Mouse (Mus musculus) regulatory T cell (primary cell): Measurements from ENCODE around the gene Usp49.
"Not testable (repeated sequence)": the region's sequence is repeated elsewhere in the genome, so short reads cannot be mapped to it uniquely, and the experiment has no call there.

ENCODE experiments used
- in situ Hi-C: fragments of 300-600 bp; cut with MboI, MseI; formaldehyde crosslinking; loops from one replicate; pipeline ENCODE4 v1.15.1; 2025; ENCODE audit warnings: high pct_unique_total_duplicates

Usp49 gene

DNA sequence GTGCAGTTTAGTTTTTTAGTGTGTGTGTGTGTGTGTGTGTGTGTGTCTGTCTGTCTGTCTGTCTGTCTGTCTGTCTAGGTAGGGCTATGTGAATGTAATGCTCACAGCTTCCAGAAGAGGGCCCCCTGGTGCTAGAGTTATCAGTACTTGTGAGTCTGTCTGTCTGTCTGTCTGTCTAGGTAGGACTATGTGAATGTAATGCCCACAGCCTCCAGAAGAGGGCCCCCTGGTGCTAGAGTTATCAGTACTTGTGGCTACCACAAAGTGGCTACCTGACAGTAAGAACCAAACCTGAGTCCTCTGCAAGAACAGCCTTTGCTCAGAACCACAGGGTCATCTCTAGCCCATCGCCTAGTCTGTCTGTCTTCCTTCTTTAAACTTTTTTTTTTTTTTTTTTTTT lies 16.2 kb downstream of the Usp49 start:
- in situ Hi-C loops: no loop called here

DNA sequence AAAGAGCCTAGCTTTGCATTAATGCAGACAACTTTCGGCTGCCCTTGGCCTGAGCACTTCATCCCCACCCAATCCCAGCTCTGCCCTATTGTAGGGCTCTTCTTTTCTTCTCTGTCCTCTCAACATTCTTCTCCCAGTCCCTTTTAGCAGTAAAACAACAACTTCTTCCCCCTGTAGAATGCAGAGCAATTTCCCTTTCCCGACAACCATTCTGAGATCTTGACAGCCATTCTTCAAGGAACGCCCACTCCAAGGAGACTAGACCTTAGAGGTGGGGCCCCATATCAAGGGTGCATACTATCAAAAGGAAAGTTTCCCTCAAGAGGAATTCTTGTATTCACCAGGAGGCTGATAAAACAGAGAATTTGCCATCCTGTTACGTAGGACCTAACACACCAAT lies 18.5 kb downstream of the Usp49 start:
- in situ Hi-C loops: no loop called here

DNA sequence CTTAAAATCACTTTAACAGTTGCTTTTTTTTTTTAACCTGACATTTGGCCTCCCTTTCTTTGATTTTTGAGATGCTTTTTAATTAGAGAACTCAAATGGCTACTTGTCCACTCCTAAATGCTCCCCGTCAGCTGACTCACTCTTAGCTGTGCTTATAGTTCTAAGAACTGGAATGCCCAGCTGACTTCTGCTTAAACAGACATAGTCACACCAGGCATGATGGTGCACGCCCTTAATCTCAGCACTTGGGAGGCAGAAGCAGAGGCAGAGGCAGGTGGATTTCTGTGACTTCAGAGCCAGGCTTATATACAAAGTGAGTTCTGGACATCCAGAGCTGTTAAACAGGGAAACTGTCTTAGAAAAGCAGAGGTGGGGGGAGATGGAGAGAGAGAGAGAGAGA lies 21.5 kb downstream of the Usp49 start:
- in situ Hi-C loops: no loop called here

DNA sequence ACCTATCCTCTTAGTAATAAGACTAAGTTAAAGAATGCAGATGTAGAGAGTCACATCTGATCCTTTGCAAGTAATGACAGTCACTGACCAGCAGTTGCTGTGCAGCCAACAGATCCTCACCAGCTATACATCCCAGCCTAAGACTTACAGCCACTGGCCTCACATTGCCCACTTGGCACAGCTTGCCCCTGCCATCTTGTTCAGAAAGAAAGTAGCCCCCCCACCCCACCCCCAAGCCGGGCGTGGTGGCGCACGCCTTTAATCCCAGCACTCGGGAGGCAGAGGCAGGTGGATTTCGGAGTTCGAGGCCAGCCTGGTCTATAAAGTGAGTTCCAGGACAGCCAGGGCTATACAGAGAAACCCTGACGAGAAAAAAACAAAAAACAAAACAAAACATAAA lies 23.9 kb downstream of the Usp49 start:
- in situ Hi-C loops: not testable (repeated sequence)

DNA sequence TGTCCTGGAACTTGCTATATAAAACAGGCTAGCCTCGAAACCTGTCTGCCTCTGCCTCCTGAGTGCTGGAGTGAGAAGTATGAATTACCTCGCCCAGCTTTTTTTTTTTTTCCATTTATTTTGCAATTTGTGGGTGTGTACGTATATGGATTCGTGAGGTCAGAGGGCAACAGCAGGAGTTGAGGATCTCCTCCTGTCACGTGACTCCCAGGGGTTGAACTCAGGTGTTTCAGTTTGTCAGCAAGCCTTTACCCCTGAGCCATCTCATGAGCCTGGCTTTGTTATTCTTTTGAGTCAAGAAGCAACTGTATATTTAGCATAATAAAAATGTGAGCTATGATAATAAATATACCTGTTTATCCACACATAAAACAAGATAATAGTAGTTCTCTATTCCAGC lies 25.2 kb downstream of the Usp49 start:
- in situ Hi-C loops: no loop called here

DNA sequence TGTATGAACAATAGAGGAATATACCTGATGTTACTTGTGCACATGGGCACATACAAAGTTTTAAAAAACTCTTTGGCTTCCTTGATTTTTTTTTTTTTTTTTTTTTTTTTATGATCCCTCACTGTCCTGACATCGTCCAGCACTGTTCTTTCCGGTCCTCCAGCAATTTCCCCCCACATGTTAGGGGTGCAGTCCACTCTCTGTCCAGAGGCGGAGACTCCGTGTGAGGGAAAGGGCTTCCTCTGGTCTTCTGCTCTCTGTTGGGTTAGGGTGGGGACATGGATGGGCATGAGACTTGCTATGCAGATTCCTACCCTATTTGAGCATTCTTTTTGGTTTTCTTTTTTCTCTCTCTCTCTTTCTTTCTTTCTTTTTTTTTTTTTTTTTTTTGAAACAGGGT lies 27.4 kb downstream of the Usp49 start:
- in situ Hi-C loops: no loop called here

DNA sequence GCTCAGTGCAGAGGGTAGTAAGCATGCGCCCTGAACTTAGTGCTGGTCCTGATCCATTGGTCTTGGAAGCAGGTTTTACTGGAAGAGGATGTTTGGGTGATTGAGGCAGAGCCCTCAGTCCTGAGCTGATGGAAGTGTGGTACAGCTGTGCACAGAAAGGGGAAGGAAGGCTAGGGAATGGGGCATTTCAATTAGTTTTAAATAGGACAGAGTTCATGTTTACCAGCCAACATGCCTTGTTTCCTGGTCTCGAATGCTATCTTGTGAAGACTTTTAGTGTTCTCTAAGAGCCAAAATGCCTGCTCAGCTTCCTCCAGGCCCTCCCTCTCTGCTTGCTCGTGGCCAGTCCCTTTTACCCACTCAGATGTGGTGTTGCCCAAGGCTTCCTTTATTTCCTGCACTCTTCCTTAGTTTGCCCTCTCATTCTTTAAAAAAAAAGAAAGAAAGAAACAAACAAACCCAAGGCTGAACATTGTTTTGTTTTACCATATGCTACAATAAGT lies 28.3 kb downstream of the Usp49 start:
- in situ Hi-C loops: no loop called here

DNA sequence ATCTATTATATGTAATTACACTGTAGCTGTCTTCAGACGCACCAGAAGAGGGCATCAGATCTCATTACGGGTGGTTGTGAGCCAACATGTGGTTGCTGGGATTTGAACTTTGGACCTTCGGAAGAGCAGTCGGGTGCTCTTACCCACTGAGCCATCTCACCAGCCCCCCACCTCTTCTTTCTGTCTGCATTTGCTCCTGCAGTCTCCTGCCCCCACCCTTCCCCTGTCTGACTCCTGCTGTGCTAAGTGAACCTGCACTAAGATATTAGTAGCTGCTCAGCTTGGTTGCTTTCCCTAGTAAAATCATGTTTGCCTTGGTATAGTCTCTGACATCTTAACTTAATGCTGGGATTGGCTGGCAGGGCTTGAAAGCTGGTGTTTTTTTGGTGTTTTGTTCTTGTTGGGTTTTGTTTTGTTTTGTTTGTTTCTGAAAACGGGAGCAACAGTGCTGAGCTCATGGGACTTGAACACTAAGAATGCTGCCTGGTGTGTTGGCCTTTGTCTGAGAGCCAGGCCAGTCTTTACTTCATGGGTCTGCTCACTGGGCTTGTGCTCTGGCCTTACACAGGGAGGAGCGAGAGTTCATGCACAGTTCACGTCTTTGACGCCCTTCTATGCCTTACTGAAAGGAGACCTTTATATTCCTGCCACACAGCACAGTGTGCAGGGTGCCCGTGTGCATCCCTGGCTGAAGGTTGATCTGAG lies 32.7 kb downstream of the Usp49 start:
- in situ Hi-C loops: no loop called here

DNA sequence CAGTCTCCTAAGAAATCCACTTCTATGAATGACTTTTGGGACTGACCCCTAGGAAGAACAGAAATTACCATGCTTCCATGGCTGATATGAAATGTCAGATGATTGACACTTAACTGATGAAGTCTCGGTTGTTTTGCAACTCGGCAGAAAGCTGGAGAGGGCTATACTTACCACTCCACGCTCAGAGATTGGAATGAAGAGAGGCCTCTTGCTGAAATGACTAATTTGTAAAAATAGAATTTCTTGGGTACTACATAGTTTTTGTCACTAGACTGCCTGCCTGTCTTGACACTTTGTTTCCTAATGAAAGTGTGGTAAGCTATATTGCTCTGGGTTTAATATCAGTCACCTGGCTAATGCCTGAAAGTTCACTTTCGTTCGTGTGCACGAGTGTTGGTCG lies 34.0 kb downstream of the Usp49 start:
- in situ Hi-C loops: no loop called here

DNA sequence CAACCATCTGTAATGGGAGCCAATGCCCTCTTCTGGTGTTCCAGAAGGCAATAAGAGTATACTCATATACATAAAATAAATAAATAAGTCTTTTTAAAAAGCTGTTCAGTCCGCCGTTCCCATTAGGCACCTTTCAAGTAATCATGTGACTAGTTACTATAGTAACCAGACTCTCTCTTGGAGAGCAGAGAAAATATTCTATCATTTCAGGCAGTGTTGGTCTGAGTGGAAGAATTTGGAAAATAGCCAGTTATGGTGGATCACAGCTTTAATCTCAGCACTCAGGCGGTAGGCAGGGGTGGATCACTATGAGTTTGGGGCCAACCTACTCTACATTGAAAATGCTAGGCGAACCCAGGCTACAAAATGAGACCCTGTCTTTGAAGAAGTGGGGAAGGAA lies 38.7 kb downstream of the Usp49 start:
- in situ Hi-C loops: no loop called here

DNA sequence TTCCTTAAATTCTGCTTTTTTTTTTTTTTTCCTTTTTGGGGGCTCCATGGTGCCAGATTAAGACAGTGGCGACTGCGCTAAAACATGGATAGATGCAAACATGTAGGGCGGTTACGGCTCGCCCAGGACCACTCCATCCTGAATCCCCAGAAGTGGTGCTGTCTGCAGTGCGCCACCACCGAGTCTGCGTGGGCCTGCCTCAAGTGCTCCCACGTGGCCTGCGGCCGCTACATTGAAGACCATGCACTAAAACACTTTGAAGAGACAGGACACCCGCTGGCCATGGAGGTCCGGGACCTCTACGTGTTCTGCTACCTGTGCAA lies 41.5 kb downstream of the Usp49 start:
- in situ Hi-C loops: no loop called here

DNA sequence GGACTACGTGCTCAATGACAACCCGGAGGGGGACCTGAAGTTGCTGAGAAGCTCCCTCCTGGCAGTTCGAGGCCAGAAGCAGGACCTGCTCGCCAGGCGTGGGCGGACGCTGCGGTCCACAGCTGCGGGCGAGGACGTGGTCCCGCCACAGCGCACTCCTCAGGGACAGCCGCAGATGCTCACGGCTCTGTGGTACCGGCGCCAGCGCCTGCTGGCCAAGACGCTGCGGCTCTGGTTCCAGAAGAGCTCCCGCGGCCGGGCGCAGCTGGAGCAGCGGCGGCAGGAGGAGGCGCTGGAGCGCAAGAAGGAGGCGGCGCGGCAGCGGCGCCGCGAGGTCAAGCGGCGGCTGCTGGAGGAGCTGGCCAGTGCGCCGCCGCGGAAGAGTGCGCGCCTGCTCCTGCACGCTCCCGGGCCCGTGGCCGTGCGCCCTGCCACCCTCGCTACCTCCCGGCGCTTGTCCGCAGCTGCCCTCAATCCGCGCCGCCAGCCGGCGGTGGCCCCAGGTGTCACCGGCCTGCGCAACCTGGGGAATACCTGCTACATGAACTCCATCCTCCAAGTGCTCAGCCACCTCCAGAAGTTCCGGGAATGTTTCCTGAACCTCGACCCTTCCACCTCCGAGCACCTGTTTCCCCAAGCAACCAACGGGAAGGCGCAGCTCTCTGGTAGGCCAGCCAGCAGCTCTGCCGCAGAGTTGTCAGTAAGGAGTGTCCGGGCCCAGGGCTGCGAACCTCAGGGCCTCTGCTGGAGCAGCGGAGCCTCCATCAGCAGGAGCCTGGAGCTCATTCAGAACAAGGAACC lies 42.0 kb downstream of the Usp49 start:
- in situ Hi-C loops: no loop called here

DNA sequence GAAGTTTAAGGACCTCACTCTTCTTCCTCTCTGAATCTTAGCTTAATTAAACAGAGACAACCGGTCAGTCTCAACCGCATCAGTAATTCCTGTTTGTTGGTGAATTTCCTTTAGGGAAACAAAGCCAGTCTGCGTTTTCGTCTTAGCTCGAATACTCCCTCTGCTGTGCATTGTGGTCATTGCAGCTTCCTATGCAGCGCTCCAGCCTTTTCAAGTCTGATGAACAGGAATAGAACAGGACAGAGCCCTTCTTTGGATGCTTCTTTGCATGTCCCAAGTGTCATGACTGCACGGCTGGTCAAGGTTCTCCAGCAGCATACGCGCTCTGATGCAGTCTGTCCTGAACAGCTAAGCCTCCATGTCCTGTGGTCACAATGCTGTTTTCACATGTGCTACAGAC lies 46.1 kb downstream of the Usp49 start:
- in situ Hi-C loops: no loop called here

DNA sequence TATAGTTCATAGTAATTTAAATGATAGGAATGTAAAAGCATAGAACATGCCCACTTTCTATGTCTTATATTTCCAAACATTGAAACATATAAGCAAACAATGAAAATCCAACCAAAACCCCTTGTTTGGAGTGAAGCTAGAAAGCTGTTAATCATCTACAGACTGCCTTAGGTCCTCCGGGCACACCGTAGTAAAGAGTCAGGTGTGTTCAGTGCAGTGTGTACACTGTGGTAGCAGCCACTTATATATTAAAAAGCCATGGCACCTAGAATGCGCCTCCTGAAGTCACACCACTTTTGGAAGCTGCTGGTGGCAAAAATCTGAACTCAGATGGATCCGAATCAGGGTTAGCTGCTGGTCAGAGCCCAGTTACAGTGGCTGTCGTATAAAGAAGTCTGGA lies 47.7 kb downstream of the Usp49 start:
- in situ Hi-C loops: no loop called here

DNA sequence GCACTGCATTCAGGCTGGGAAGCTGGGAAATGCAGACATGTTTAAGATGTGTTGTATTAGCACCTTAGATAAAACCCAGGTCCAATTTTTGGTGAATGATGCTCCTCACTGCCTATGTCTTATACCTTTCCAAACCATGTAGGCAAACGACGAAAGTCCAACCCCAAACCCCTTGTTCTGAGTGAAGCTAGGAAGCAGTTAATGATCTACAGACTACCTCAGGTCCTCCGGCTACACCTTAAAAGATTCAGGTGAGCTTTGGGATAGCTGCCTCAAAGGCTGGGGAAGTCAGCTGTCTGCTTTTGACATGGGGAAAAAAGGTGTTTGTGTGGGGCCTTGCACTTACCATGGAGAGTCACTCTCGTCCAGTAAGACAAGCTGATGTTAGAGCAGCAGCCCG lies 48.2 kb downstream of the Usp49 start:
- in situ Hi-C loops: no loop called here

DNA sequence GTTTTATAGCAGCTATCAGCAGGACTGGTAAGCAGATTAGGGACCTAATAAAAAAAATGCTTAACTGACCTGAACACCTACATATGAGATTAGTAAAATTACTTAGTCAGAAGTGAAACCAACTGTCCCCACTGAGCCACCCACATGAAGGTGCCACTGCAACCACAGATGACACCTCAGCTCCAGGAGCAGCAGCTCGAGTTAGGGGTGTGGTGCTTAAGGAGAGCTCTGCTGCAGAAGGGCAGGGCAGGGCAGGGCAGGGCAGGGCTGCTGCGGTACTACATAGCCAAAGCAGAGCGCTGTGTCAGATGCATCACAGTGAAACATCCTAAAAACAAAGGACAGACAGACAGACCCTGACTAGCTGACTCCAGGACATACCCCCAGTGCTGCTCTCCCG lies 52.3 kb downstream of the Usp49 start:
- in situ Hi-C loops: no loop called here

DNA sequence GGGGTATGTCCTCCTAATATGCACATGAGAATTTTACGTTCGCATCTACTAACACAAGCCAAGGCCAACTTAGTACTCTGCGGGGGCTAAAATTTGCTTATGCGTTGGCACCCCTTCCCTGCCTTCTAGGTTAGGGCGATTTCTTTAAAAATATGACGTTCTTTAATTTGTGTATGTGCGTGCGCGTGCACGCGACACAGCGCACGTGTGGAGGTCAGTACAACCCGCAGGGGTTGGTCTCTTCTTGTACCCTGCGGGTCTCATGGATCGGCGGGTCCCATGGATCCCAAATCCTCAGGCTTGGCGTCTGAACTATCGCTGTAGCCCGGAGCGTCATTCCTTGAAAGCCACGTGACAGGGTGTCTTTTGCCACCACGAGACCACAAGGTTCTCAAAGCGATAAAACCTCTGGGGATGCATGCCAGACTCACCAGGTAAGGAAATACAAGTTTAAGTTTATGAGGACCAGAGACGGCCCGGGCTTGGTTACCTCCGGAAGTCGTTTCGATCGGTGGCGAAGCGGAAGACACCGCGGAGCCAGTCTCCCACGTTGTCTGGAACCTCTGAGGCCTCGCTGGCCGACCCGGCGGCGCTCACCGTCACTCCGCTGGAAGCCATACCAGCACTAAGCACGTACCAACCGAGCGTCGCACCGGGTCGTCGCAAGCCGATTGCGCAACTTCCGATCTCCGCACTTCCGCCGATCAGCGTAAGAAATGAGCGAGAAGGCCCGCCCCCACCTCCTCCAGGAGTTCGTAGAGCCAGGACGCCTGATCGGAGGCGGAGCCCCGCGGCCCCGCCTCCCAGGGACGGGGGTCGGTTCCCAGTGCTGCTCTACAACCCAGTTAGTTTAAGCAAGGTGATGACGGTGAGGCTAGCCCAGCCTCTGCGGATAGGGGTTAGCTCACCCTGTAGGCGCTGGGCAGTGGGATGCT lies 57.2 kb downstream of the Usp49 start:
- in situ Hi-C loops: no loop called here

DNA sequence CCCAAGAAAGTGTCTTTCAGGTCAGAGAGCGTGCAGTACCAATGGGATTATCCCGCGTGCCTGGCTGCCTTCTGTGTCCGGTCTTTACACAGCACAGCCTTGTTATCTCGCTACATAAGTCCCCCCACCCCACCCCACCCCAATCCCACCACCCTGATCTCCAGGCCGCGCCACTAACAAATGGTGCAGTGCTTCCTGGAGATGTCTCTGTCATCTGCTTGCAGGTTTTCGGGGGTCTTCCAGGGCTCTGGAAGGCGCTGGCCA lies 57.8 kb downstream of the Usp49 start, which contains the start of gene Tomm6:
Tomm6 (minus strand) TSS at position 43 of the 264 bp plus-strand sequence.
- in situ Hi-C loops: no loop called here

DNA sequence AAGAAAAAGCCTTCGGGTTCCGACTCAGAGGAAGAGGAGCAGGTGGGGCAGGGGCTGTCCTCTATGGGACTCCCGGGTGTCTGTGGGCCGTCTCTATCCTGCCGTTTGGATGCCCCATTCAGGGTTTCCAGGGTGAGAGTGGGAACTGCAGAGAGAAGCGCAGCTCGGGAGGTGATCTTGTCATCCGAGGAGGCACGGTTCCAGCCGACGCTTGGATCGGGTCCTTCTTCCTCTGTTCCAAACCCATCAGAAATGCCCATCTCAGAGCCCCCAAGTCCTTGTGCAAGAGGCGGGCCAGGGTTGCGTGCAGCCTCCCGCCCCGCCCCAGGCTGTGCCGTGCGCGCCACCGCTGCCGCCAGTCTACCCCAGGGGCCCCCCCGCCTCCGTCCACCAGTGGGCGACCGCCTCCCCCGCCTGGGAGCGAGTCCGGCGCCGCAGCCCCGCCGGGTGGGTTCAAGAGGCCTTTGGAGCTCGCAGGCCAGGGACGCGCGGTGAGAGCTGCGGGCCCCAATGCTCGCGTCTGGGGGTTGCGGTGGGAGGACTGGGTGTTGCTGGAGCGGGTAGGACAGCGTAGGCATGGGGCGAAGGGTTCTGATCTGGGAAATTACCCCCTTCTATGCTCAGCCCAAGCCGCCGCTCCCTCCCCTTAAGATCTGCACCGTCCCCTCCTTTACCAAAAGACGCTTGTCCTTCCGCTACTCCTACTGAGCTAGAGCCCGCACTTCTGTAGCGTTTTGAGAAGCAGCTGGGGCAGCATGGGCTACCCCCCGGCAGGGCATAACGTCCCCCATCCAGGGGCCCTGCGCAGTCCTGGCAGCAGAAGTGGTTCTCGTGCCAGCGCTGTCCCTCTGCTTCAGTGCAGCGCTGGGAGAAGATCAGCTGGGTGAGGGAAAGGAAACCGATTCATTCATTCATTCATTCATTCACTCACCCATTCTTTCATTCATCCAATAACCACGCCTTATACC lies 58.4 kb downstream of the Usp49 start, which contains the start of gene Frs3:
Frs3 (plus strand) TSS at position 423 of the 968 bp plus-strand sequence.
- in situ Hi-C loops: no loop called here

DNA sequence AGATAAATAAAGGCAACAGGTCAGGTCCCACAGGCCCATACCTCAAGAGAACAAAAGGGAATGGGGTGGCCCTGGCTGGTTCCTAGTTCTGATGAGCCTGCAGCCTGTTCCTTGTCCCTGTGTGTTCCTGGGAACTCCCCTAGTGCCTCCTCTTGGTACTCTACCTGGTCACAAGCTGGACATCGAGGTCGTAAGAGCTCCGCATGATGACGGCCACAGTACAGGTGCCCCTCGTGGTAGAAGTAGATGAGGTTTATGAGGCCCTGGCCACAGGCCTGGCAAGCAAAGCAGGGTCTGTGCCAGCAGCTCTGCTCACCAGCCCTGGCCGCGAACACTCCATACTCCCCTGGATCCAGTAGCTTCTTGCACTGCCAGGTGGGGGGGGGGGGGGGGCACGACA lies 59.4 kb downstream of the Usp49 start:
- in situ Hi-C loops: loop anchor here (5.0 kb wide), 2 partner anchors 53 to 183 kb away; partner anchors contain the start of gene Ccnd3

DNA sequence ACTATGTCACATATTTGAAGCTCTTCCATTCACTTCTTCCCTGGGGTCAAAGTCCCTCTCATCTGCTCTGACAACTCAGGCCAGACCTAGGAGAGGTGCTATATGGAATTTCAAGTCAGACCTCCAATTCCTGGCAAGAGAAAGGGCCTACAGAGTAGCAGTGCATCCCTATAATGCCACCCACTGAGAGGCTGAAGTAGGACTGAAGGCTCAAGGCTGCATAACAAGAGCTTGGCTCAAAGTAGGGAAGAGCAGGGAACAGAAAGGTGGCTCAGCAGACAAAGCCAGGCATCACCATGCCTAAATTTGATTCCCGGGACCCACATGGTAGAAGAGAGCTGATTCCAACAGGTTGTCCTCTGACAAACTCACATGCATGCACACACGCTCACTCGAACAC lies 61.2 kb downstream of the Usp49 start:
- in situ Hi-C loops: loop anchor here (5.0 kb wide), 2 partner anchors 54 to 184 kb away; partner anchors contain the start of gene Ccnd3
